Comparison of ENCODE assay signal across 13 mouse cellular contexts in genomic region chr7:79858202-79858934, GRCm38 (mm10). TPM values are rescaled to one million over a fixed set of nuclear protein-coding genes. Genes with fewer than 3 reads are reported as not detected.
A peak's percentile ranks its signal among the peaks of the same experiment; 100 is the strongest.
DNase-seq lines count a peak whose midpoint lies in the region; ATAC-seq and TF ChIP-seq lines count a peak whose summit lies in the region.
"Had no signal": no experiment of that assay in that cellular context is flagged by ENCODE, and none has a peak within 500 bp of the region (broad histone marks: within the 10 kb centered on the region; RNA-seq: fewer than 3 reads in every experiment).

No protein-coding gene starts in this region.

- TF ChIP-seq CTCF in stomach, postnatal 0 days (IDR thresholded peaks at IDR 0.05; ENCODE audit: low read depth), result no peak

- H3K27ac ChIP-seq in stomach, embryonic 14.5 days (ENCODE audit: low read length), result no peak overlapping the region
- no peak overlapping the region; the same call in 1 of the 2 replicates for H3K27ac ChIP-seq in stomach, postnatal 0 days (replicated peaks)
- H3K27ac ChIP-seq in embryonic facial prominence, embryonic 14.5 days (replicated peaks; ENCODE audit: low read depth, low read length), result peak overlapping the region; percentile 75
- H3K27ac ChIP-seq in stomach, embryonic 16.5 days (ENCODE audit: low read length), result no peak overlapping the region; the same call in 1 of the 2 replicates
- H3K27ac ChIP-seq in hindbrain, embryonic 13.5 days, result no peak overlapping the region
- H3K27ac ChIP-seq: forebrain, embryonic 13.5 days had no signal

- no peaks in the 10 kb centered on the region for H3K27me3 ChIP-seq in stomach, embryonic 14.5 days (ENCODE audit: control insufficient read depth, insufficient read depth, low read length)
- H3K27me3 ChIP-seq in stomach, postnatal 0 days (ENCODE audit: control insufficient read depth, insufficient read depth, low read length), result no peaks in the 10 kb centered on the region
- no peaks in the 10 kb centered on the region for H3K27me3 ChIP-seq in embryonic facial prominence, embryonic 14.5 days (replicated peaks; ENCODE audit: control insufficient read depth, insufficient read depth, low read length)
- no peaks in the 10 kb centered on the region for H3K27me3 ChIP-seq in stomach, embryonic 16.5 days (ENCODE audit: control insufficient read depth, insufficient read depth, low read length)
- H3K27me3 ChIP-seq in hindbrain, embryonic 13.5 days, result no peaks in the 10 kb centered on the region
- H3K27me3 ChIP-seq: forebrain, embryonic 13.5 days had no signal

- no peak for ATAC-seq in stomach, embryonic 14.5 days (ENCODE audit: insufficient number of reproducible peaks, insufficient read depth, low FRiP score, low read depth)
- no peak for ATAC-seq in stomach, postnatal 0 days (ENCODE audit: low FRiP score, low TSS enrichment)
- ATAC-seq in embryonic facial prominence, embryonic 14.5 days (ENCODE audit: low read depth), result no peak; the same call in 1 of the 2 replicates
- ATAC-seq in stomach, embryonic 16.5 days (ENCODE audit: insufficient read depth, low FRiP score), result no peak
- ATAC-seq in hindbrain, embryonic 13.5 days (ENCODE audit: low FRiP score), result no peak
- ATAC-seq: forebrain, embryonic 13.5 days had no signal

- H3K4me2 ChIP-seq in stomach, embryonic 14.5 days (replicated peaks; ENCODE audit: low read depth, low read length), result 0 out of 2 replicates have a peak overlapping the region, but pooled peaks have one; percentile 5
- H3K4me2 ChIP-seq in stomach, postnatal 0 days (replicated peaks; ENCODE audit: low read depth), result no peak overlapping the region
- 0 out of 2 replicates have a peak overlapping the region, but pooled peaks have one; percentile 15 for H3K4me2 ChIP-seq in embryonic facial prominence, embryonic 14.5 days (ENCODE audit: low read depth, low read length)
- 0 out of 2 replicates have a peak overlapping the region, but pooled peaks have one; percentile 15 for H3K4me2 ChIP-seq in stomach, embryonic 16.5 days (ENCODE audit: low read depth, low read length)
- no peak overlapping the region for H3K4me2 ChIP-seq in hindbrain, embryonic 13.5 days
- H3K4me2 ChIP-seq: forebrain, embryonic 13.5 days had no signal

- TF ChIP-seq EP300 in stomach, postnatal 0 days (optimal IDR thresholded peaks at IDR 0.05), result no peak

- H3K4me3 ChIP-seq in stomach, embryonic 14.5 days (ENCODE audit: low read depth, low read length), result no peak overlapping the region
- no peak overlapping the region for H3K4me3 ChIP-seq in stomach, postnatal 0 days (ENCODE audit: low read depth, low read length)
- no peak overlapping the region for H3K4me3 ChIP-seq in embryonic facial prominence, embryonic 14.5 days (ENCODE audit: low read depth, low read length)
- no peak overlapping the region for H3K4me3 ChIP-seq in stomach, embryonic 16.5 days (replicated peaks; ENCODE audit: low read length)
- H3K4me3 ChIP-seq in hindbrain, embryonic 13.5 days, result no peak overlapping the region
- H3K4me3 ChIP-seq: forebrain, embryonic 13.5 days had no signal

- H3K9me3 ChIP-seq in stomach, embryonic 14.5 days (ENCODE audit: control insufficient read depth, low read depth, low read length), result no peaks in the 10 kb centered on the region
- no peaks in the 10 kb centered on the region for H3K9me3 ChIP-seq in stomach, postnatal 0 days (ENCODE audit: control insufficient read depth, low read length)
- H3K9me3 ChIP-seq in embryonic facial prominence, embryonic 14.5 days (ENCODE audit: control insufficient read depth, low read length), result no peaks in the 10 kb centered on the region
- no peaks in the 10 kb centered on the region for H3K9me3 ChIP-seq in stomach, embryonic 16.5 days (replicated peaks; ENCODE audit: control insufficient read depth, low read length)
- H3K9me3 ChIP-seq in hindbrain, embryonic 13.5 days, result no peaks in the 10 kb centered on the region
- H3K9me3 ChIP-seq: forebrain, embryonic 13.5 days had no signal

- H3K4me1 ChIP-seq in stomach, embryonic 14.5 days (ENCODE audit: control insufficient read depth, insufficient read depth, low read length), result peaks cover 10% of the 10 kb centered on the region; the same call in 1 of the 2 replicates
- H3K4me1 ChIP-seq in stomach, postnatal 0 days (replicated peaks; ENCODE audit: control insufficient read depth, insufficient read depth), result no peaks in the 10 kb centered on the region
- H3K4me1 ChIP-seq in embryonic facial prominence, embryonic 14.5 days (ENCODE audit: control insufficient read depth, insufficient read depth, low read length), result peaks cover 12% of the 10 kb centered on the region
- H3K4me1 ChIP-seq in stomach, embryonic 16.5 days (ENCODE audit: control insufficient read depth, insufficient read depth, low read length), result peaks cover 17% of the 10 kb centered on the region
- peaks cover 5% of the 10 kb centered on the region; the same call in 1 of the 2 replicates for H3K4me1 ChIP-seq in hindbrain, embryonic 13.5 days (replicated peaks)
- H3K4me1 ChIP-seq: forebrain, embryonic 13.5 days had no signal

- 47% methylated on average over 11 of the region's 11 CpGs for WGBS in stomach, embryonic 14.5 days
- WGBS in stomach, postnatal 0 days, result 38% methylated on average over 11 of the region's 11 CpGs
- WGBS in embryonic facial prominence, embryonic 14.5 days, result 51% methylated on average over 11 of the region's 11 CpGs
- 39% methylated on average over 11 of the region's 11 CpGs for WGBS in stomach, embryonic 16.5 days
- 62% methylated on average over 11 of the region's 11 CpGs for WGBS in hindbrain, embryonic 13.5 days

- DNase-seq in stomach, postnatal 0 days (ENCODE audit: low spot score), result no peak
- peak; percentile 74 for DNase-seq in embryonic facial prominence, embryonic 14.5 days (ENCODE audit: low spot score)
- peak; percentile 27 to 42 for DNase-seq in heart, postnatal 14 days
- DNase-seq in adrenal gland, postnatal 4 days (ENCODE audit: low spot score in 2 of 2), result no peak
- DNase-seq: adrenal gland, postnatal 25 days; cerebellum, postnatal 14 days; kidney, adult 9 months; lung, adult 2 months had no signal

- no peaks in the 10 kb centered on the region for H3K36me3 ChIP-seq in stomach, embryonic 14.5 days (ENCODE audit: control insufficient read depth, insufficient read depth, low read length)
- no peaks in the 10 kb centered on the region for H3K36me3 ChIP-seq in stomach, postnatal 0 days (ENCODE audit: control insufficient read depth, insufficient read depth, low read length)
- H3K36me3 ChIP-seq in embryonic facial prominence, embryonic 14.5 days (ENCODE audit: control insufficient read depth, insufficient read depth, low read length), result no peaks in the 10 kb centered on the region
- H3K36me3 ChIP-seq in stomach, embryonic 16.5 days (ENCODE audit: control insufficient read depth, insufficient read depth, low read length), result no peaks in the 10 kb centered on the region
- H3K36me3 ChIP-seq in hindbrain, embryonic 13.5 days, result no peaks in the 10 kb centered on the region

- intact Hi-C loops in heart, postnatal 14 days (cut with DNase I), result no loop called here

- H3K9ac ChIP-seq in stomach, embryonic 14.5 days (replicated peaks; ENCODE audit: low read depth, low read length), result no peak overlapping the region
- H3K9ac ChIP-seq in stomach, postnatal 0 days (ENCODE audit: low read length), result no peak overlapping the region
- no peak overlapping the region for H3K9ac ChIP-seq in embryonic facial prominence, embryonic 14.5 days (ENCODE audit: low read depth, low read length)
- H3K9ac ChIP-seq in stomach, embryonic 16.5 days (ENCODE audit: low read length), result peak overlapping the region; percentile 54; the same call in 1 of the 2 replicates
- H3K9ac ChIP-seq in hindbrain, embryonic 13.5 days, result no peak overlapping the region
- H3K9ac ChIP-seq: forebrain, embryonic 13.5 days had no signal

RNA-seq across cellular contexts. Expression of gene Anpep, which starts 2.5 kb away (rescaled TPM):
- polyA plus RNA-seq in stomach, embryonic 14.5 days (2014; fragmentation: Nextera tagmentation; extraction: Ambion mirVana), result 25.9 and 26.3 TPM in 2 replicates
- polyA plus RNA-seq in stomach, postnatal 0 days (2015; fragmentation: Nextera tagmentation; extraction: Ambion mirVana), result 31.4 and 36.8 TPM in 2 replicates
- 20.8 and 30.5 TPM in 2 replicates for polyA plus RNA-seq in embryonic facial prominence, embryonic 14.5 days (2014; fragmentation: Nextera tagmentation; extraction: Ambion mirVana)
- 10 to 100 TPM; 21.4 to 25.3 TPM for total RNA-seq in heart, postnatal 14 days (2021)
- polyA plus RNA-seq in stomach, embryonic 16.5 days (2015; fragmentation: Nextera tagmentation; extraction: Ambion mirVana), result 54.7 and 59.3 TPM in 2 replicates
- 10 to 100 TPM; 36.1 to 59.6 TPM for total RNA-seq in adrenal gland, postnatal 4 days (2021)
- 4.3 and 4.4 TPM in 2 replicates for polyA plus RNA-seq in hindbrain, embryonic 13.5 days (2015; fragmentation: Nextera tagmentation; extraction: Ambion mirVana)

RNA-seq across cellular contexts. Expression of gene Mesp2, which starts 47.8 kb away (rescaled TPM):
- 0.55 and 1.2 TPM in 2 replicates for polyA plus RNA-seq in stomach, embryonic 14.5 days (2014; fragmentation: Nextera tagmentation; extraction: Ambion mirVana)
- 1.5 and 2.5 TPM in 2 replicates for polyA plus RNA-seq in stomach, postnatal 0 days (2015; fragmentation: Nextera tagmentation; extraction: Ambion mirVana)
- 0.72 and 0.98 TPM in 2 replicates for polyA plus RNA-seq in embryonic facial prominence, embryonic 14.5 days (2014; fragmentation: Nextera tagmentation; extraction: Ambion mirVana)
- total RNA-seq in heart, postnatal 14 days (2021), result under 1 TPM; 0.10 to 0.19 TPM
- polyA plus RNA-seq in stomach, embryonic 16.5 days (2015; fragmentation: Nextera tagmentation; extraction: Ambion mirVana), result 1.3 TPM in 2 replicates
- 1 to 10 TPM; 1.5 to 1.9 TPM for total RNA-seq in adrenal gland, postnatal 4 days (2021)
- polyA plus RNA-seq in hindbrain, embryonic 13.5 days (2015; fragmentation: Nextera tagmentation; extraction: Ambion mirVana), result 0.74 and 0.93 TPM in 2 replicates
- total RNA-seq: hematopoietic stem cell, adult 5-6 weeks had no signal

Comparison
In these comparisons a context has a peak if more than half of its experiments do, and no peak if none do; other contexts are left out.
1. H3K4me2 ChIP-seq: peak in stomach, embryonic 14.5 days (single experiment), embryonic facial prominence, embryonic 14.5 days (single experiment) and stomach, embryonic 16.5 days (single experiment); none in stomach, postnatal 0 days (single experiment) and hindbrain, embryonic 13.5 days (single experiment).
2. DNase-seq: peak in embryonic facial prominence, embryonic 14.5 days (single experiment) and heart, postnatal 14 days (2 of 2); none in stomach, postnatal 0 days (single experiment) and adrenal gland, postnatal 4 days (0 of 2).